In the genomic region with DNA sequence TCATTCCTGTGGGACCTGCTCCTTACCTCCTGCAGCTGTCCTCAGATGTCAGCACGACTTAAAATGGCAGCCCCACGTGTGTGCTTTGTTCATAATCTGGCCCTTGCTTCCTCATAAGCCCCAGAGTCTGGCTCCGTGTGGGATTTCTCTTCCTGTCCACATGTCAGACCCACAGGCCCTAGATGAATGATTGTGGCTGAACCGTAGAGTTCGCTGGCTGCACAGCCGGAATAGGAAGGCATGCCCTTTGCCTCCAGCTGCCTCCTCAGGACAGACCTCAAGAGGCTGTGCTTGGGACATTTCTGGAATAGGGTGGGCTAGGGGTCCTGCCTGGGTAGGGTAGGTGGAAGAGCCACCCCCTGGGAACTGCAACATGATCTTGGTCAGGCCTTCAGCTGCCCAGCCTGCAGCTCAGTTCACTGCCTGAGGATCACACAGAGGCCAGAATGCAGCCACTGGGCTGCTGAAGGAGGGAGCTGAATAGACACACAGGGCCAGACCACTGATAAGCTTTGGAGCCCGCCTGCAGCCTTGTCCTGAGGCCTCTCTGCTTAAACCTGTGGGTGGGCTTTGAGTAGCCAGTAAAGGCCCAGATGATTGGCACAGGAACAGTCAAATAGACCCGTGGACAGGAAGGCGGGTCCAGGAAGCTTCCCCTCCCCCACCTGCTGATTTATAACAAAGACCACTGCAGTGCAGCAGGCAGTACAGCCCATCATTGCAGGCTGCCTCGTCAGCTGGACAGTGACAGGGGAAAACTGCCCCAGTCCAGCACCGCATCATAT, we compare ENCODE assay signal across 8 mouse cellular contexts. TPM values are rescaled to one million over a fixed set of nuclear protein-coding genes. Genes with fewer than 3 reads are reported as not detected.
DNase-seq lines count a peak whose midpoint lies in the region; ATAC-seq and TF ChIP-seq lines count a peak whose summit lies in the region.

No protein-coding gene starts in this region.

- TF ChIP-seq CTCF in heart, postnatal 0 days (IDR thresholded peaks at IDR 0.05; ENCODE audit: low read depth), result no peak

- peaks cover 68% of the 10 kb centered on the region for H3K4me1 ChIP-seq in heart, embryonic 12.5 days (replicated peaks)
- peaks cover 40% of the 10 kb centered on the region for H3K4me1 ChIP-seq in heart, postnatal 0 days (ENCODE audit: control insufficient read depth, insufficient read depth)
- peaks cover 47% of the 10 kb centered on the region for H3K4me1 ChIP-seq in limb, embryonic 12.5 days (replicated peaks)

- H3K27me3 ChIP-seq in heart, embryonic 12.5 days (replicated peaks), result no peaks in the 10 kb centered on the region
- no peaks in the 10 kb centered on the region for H3K27me3 ChIP-seq in heart, postnatal 0 days (ENCODE audit: control insufficient read depth, insufficient read depth, low read length)
- no peaks in the 10 kb centered on the region for H3K27me3 ChIP-seq in limb, embryonic 12.5 days
- H3K27me3 ChIP-seq in myocyte (ENCODE audit: control insufficient read depth, insufficient read depth, insufficient read length), result no peaks in the 10 kb centered on the region

- H3ac ChIP-seq in myocyte (ENCODE audit: control insufficient read depth, insufficient read length), result no peak overlapping the region

- no peak for TF ChIP-seq POLR2A in myocyte (IDR thresholded peaks at IDR 0.05; ENCODE audit: insufficient read length, low read depth)

- H3K9ac ChIP-seq in heart, embryonic 12.5 days, result peak overlapping the region; percentile 17
- no peak overlapping the region for H3K9ac ChIP-seq in heart, postnatal 0 days (replicated peaks; ENCODE audit: low read depth, low read length)
- no peak overlapping the region for H3K9ac ChIP-seq in limb, embryonic 12.5 days (replicated peaks)

- peaks cover 6% of the 10 kb centered on the region; the same call in 1 of the 2 replicates for H3K9me3 ChIP-seq in heart, embryonic 12.5 days (replicated peaks)
- H3K9me3 ChIP-seq in heart, postnatal 0 days (replicated peaks; ENCODE audit: control insufficient read depth, low read length), result 0 out of 2 replicates have a peak, but pooled peaks cover 3% of the 10 kb centered on the region
- H3K9me3 ChIP-seq in limb, embryonic 12.5 days, result no peaks in the 10 kb centered on the region

- WGBS in heart, embryonic 12.5 days, result 10% methylated on average over 11 of the region's 11 CpGs
- 27% methylated on average over 11 of the region's 11 CpGs for WGBS in heart, postnatal 0 days
- 7% methylated on average over 11 of the region's 11 CpGs for WGBS in limb, embryonic 12.5 days

- H3K4me3 ChIP-seq in heart, embryonic 12.5 days, result no peak overlapping the region
- no peak overlapping the region for H3K4me3 ChIP-seq in heart, postnatal 0 days (ENCODE audit: low read depth, low read length)
- no peak overlapping the region for H3K4me3 ChIP-seq in limb, embryonic 12.5 days (replicated peaks)
- no peak overlapping the region for H3K4me3 ChIP-seq in myocyte

- no peak for TF ChIP-seq EP300 in heart, postnatal 0 days (IDR thresholded peaks at IDR 0.05; ENCODE audit: low read depth)

- H3K4me2 ChIP-seq in heart, embryonic 12.5 days, result peak overlapping the region; percentile 32
- H3K4me2 ChIP-seq in heart, postnatal 0 days (ENCODE audit: low read depth, low read length), result no peak overlapping the region
- H3K4me2 ChIP-seq in limb, embryonic 12.5 days, result peak overlapping the region; percentile 16
- peak overlapping the region; percentile 12 for H3K4me2 ChIP-seq in myocyte (ENCODE audit: low read depth)

- H3K79me2 ChIP-seq in myocyte (ENCODE audit: control insufficient read depth, insufficient read depth), result no peaks in the 10 kb centered on the region

- peak overlapping the region; percentile 94 for H3K27ac ChIP-seq in heart, embryonic 12.5 days (ENCODE audit: poor library complexity, severe bottlenecking)
- H3K27ac ChIP-seq in heart, postnatal 0 days (ENCODE audit: low read depth), result peak overlapping the region; percentile 68
- H3K27ac ChIP-seq in limb, embryonic 12.5 days, result peak overlapping the region; percentile 89

- ATAC-seq in heart, embryonic 12.5 days (ENCODE audit: insufficient number of reproducible peaks, low FRiP score), result peak; percentile 81
- peak; percentile 33; the same call in 1 of the 2 replicates for ATAC-seq in heart, postnatal 0 days (ENCODE audit: insufficient read depth, low read depth)
- peak; percentile 61 for ATAC-seq in limb, embryonic 12.5 days (ENCODE audit: insufficient number of reproducible peaks, insufficient read depth, low FRiP score, low TSS enrichment, low read depth)

- H3K36me3 ChIP-seq in heart, embryonic 12.5 days, result 0 out of 2 replicates have a peak, but pooled peaks cover 6% of the 10 kb centered on the region
- no peaks in the 10 kb centered on the region for H3K36me3 ChIP-seq in heart, postnatal 0 days (replicated peaks; ENCODE audit: control insufficient read depth, insufficient read depth, low read length)
- peaks cover 6% of the 10 kb centered on the region; the same call in 1 of the 2 replicates for H3K36me3 ChIP-seq in limb, embryonic 12.5 days
- H3K36me3 ChIP-seq in myocyte (ENCODE audit: control insufficient read depth, insufficient read depth), result no peaks in the 10 kb centered on the region

- DNase-seq in heart, adult 8-10 months (ENCODE audit: low spot score), result no peak
- peak; percentile 51 for DNase-seq in heart, postnatal 0 days (ENCODE audit: low spot score)
- no peak for DNase-seq in gastrocnemius, adult 8-10 months (ENCODE audit: low spot score in 2 of 2)
- no peak for DNase-seq in thymus, postnatal 0 days (ENCODE audit: low spot score)
- DNase-seq in adrenal gland, postnatal 10 days, result no peak

TF ChIP-seq in myocyte, 11 proteins besides CTCF, POLR2A, EP300 and RAD21:
- TF ChIP-seq USF1 (IDR thresholded peaks at IDR 0.05; ENCODE audit: low read depth) (no peak), E2F4 (IDR thresholded peaks at IDR 0.05; ENCODE audit: insufficient read depth) (no peak), POLR2AphosphoS2 (IDR thresholded peaks at IDR 0.05; ENCODE audit: insufficient read length, low read depth) (no peak), MYOG (IDR thresholded peaks at IDR 0.05; ENCODE audit: control insufficient read depth in 1 of 3, insufficient read depth in 1 of 3, insufficient read length in 2 of 3, low read depth in 2 of 3) (peak in 1 of 3 experiments; percentile 8), TCF3 (IDR thresholded peaks at IDR 0.05; ENCODE audit: insufficient read length, low read depth) (no peak), MYOD1 (IDR thresholded peaks at IDR 0.05; ENCODE audit: control insufficient read depth in 1 of 3, insufficient read length in 2 of 3, low read depth in 2 of 3) (peak in 2 of 3 experiments; percentile 82 to 83), MAX (IDR thresholded peaks at IDR 0.05; ENCODE audit: low read depth) (no peak), REST (IDR thresholded peaks at IDR 0.05; ENCODE audit: insufficient read depth, insufficient read length) (no peak), CEBPB (IDR thresholded peaks at IDR 0.05; ENCODE audit: insufficient read depth, poor library complexity, severe bottlenecking) (no peak), SRF (IDR thresholded peaks at IDR 0.05; ENCODE audit: control insufficient read depth, insufficient read length, low read depth) (no peak), TCF12 (IDR thresholded peaks at IDR 0.05; ENCODE audit: insufficient read depth, poor library complexity, severe bottlenecking) (no peak)

RNA-seq across cellular contexts. Expression of a gene that starts 16.0 kb away (rescaled TPM):
- 6.5 and 7.6 TPM in 2 replicates for polyA plus RNA-seq in heart, embryonic 12.5 days (2016; fragmentation: Nextera tagmentation; extraction: Ambion mirVana)
- 10 to 100 TPM in 2 of 4 experiments, 1 to 10 TPM in 2; 6.2 to 12.6 (median 9.3) TPM for total RNA-seq in heart, adult 8-10 months (2022)
- 12.2 and 13.1 TPM in 2 replicates for total RNA-seq in heart, postnatal 0 days (2014; rRNA removed; ENCODE audit: low replicate concordance)
- 2.8 and 3.5 TPM in 2 replicates for polyA plus RNA-seq in heart, postnatal 0 days (2015; fragmentation: Nextera tagmentation; extraction: Ambion mirVana)
- 18.3 and 18.5 TPM in 2 replicates for polyA plus RNA-seq in limb, embryonic 12.5 days (2016; fragmentation: Nextera tagmentation; extraction: Ambion mirVana)
- polyA plus RNA-seq in myocyte (2012; fragmentation: generic; extraction: Trizol), result 6.3 TPM
- 1 to 10 TPM; 3.6 to 5.8 (median 4.7) TPM for total RNA-seq in gastrocnemius, adult 8-10 months (2022)
- 3.3 and 4.6 TPM in 2 replicates for polyA plus RNA-seq in thymus, postnatal 0 days (2015; fragmentation: Nextera tagmentation; extraction: Ambion mirVana)
- 10 to 100 TPM; 13.8 to 20.5 TPM for total RNA-seq in adrenal gland, postnatal 10 days (2021)
